Mouse (Mus musculus): ENCODE data around the gene Ripply1.

Gene Ripply1

DNA sequence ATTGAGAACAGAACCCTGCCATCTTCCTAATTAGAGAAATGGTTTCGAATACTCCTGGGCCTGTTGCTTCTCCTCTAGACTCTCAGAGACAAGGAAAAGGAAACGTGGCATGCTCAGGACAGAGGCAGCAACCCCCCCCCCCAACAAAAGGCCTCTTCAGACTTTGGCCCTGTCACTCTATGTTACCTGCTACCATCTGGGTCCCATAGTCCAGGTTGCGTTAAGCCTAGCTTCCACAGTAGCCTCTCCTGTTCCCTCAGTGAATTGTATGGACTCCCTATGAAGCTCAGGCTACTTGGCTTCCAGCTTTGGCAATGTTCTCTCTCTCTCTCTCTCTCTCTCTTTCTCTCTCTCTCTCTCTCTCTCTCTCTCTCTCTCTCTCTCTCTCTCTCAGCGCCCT, 590 bp downstream of the Ripply1 start:
- 93% methylated on average over 4 of the region's 4 CpGs for WGBS

DNA sequence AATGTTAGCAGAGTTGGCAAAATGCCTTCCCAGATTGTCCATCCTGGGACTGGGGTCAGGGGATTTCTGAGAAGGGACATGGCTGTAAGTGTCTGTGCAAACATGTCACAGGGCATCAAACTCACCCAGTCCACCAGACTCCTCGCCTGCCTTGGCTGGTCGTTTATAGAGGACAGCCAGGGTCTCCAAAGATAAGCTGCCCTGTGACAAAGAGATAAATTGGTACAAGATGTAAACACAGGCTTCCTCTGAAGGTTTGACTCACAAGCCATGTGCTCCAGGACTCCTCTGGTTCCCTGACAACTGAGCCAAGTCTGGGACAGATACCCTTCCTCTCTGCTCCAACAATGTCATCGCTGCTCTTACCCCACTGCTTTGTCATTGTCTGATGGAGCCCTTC, 1.2 kb downstream of the Ripply1 start:
- WGBS, result 79% methylated on average over 3 of the region's 3 CpGs

DNA sequence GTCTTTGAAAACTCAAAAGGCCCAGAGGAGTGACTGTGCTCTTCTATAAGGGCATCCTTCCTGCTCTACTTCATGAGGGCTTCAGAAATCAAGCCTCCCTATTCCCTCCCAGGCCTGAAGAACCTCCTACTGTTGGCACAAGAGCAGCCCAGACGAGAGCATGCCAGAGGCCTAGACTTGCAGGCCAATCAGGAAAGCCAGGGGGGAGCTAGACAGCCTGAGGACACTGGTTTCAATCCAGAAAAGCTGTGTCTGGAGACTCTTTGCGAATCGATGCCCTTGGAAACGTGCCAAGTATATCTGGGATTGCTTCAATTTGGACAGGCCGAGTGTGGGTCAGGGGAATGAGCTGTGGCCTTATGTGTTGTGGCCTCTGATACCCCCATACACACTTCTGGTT, 2.8 kb downstream of the Ripply1 start:
- WGBS, result 69% methylated on average over 5 of the region's 5 CpGs

DNA sequence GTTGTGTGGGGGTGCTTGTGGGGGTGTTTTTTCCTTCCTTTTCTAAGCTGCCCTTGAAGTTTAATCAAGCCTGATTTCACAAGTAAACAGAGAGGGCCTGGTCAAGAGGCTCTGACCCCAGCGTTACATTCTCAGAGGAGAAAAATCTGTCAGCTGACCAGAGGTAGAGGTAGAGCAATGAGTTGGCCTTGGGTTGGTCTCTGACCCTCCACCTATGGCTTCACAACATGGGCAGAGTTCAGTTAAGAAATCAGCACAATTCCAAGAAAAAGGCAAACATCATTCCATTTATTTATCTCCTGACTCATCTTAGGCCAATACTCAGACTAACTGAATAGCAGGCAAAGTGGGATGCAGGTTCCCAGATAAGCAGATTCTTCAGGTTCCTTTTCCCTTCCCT, 3.3 kb downstream of the Ripply1 start:
- 100% methylated on average over 1 of the region's 1 CpGs for WGBS

DNA sequence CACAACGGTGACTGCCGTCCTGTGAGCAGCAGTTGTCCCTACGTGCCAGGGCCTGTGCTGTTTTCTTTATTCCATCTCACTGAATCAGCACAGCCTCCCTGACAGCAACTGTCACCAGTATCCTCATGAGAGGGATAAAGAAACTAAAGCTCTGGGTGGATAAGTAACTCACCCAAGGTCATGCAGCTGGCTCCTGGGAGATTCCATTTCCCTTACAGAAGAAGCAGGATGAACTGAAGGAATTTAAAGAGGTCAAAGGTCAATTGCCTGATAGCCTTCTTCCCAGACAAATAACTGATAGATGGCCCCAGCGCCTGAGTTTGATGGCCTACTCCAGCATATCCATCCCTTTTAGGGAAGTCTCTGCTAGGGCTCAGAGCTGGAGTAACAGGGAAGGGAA, 4.8 kb downstream of the Ripply1 start:
- 85% methylated on average over 4 of the region's 4 CpGs for WGBS

DNA sequence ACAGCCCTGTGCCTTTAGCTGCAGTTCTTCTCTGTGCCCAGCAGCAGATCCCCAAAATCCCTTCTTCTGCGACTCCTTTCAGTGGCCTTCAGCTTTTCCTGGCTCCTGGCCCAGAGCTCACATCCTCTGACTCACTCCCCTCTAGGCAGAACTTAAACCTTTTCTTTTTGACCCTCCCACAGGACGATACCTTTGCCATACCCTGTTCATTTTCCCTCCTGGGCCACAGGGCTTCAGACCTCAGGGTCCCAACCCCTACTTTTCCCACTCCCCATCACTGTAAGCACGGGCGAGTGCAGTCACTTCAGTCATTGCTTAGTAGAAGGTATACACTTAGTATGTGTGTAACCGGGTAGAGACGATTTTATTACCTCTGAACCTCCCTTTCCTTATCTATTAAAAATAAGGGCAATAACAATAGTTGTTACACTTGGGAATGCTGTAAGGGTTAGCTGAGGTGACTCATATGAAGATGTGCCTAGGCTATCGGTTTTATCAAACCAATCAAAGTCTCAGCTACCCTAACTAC, 7.0 kb downstream of the Ripply1 start:
- WGBS, result 70% methylated on average over 7 of the region's 7 CpGs

DNA sequence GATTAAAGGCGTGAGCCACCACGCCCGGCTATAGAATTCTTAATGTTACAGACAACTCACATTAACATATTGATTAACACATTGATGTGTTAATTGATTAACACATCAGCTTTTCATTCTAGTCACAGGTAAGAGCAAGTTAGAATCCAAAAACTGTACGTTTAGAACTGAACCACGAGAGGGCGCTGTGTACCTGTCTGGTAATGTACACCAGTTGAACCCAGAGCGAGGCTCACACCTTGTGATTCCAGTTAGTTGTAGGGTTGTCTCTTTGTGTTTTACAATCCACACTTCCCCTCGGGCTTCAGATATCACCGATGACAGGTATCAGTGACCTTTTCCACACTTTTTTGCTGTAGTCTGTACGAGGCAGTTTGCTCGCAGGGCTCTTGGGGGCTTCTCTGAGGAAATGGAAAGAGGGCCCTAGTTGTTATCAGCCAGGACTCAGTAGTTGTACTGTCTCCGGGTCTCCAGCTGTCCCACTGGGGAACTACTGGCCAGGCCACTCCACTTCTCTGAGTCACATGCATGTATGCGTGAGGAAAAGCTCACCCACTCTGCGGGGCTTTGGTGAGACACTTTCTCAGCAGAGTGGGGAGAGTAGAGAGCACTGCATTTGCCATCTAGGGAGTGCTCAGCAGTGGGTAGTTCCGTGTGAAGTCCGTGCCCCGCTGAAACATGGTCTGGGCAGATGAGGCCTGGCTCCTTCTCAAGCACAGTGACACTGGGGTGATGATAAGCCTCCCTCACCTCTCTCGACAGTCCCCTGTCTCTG, 7.7 kb downstream of the Ripply1 start:
- WGBS, result 27% methylated on average over 18 of the region's 18 CpGs

DNA sequence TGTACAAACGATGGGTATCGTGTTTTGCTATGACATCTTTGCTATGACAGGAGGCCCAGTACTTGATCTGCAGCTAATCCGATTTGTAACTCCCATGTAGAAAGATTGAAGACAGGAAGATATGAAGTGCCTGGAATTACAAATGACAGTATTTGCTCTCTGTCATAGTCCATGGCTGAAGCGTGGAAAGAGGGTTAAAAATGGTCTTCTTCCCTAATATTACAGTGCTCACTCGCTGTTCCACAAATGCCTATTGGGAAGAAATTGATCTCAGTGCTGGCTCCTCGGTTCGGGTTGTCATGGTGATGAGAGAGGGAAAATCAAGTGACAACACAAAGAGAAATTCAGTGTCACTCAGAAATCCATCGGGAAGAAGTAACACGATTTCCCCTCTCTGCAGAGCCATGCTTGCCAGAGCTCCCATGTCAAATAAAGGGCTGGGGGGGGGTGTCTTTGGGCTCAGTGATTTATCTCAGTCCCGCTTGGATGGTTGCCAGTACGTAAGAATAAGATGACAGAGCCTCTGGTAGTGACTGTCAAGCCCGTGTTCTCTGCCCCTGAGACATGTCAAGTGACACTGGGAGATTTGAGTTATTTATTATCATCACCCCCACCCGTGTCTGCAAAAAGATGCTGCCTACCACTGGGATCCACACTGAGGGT, 12.0 kb downstream of the Ripply1 start:
- 70% methylated on average over 13 of the region's 13 CpGs for WGBS

DNA sequence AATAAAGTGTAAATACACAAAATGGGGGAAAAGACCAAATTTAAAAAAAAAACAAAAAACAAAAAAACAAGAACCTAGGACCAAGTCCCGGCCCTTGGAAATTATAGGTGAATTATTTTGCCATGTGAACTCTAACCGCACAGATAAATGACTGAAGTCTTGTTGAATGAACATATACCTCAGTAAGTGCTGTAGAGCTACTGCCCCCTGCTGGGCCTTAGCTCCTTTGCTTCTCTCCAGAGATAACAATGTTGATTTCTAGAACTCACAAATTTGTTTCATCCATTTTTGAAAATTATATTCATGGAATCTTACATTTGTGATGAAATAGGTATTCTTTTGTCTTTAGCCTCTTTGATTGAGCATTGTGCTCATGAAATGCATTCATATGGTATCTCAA, 19.6 kb downstream of the Ripply1 start:
- WGBS, result 56% methylated on average over 2 of the region's 2 CpGs

DNA sequence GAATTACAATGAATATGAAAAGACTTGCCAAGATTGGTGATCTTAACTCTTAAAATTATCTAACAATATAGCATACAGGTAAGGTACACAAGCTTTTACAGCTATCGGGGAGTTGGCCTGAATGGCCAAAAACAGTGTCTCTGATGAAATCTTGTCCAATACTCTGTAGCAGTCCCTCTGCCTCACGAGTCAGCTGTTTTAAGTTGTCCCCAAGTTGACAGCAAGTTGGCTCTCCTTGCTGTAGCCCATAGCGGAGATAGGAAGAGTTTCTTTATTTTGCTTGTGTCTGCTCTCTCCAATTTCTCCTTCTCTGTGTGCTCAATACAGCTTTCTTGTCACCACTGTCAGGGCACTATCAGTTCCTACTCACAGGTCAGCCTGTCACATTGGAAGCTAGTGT, 23.5 kb downstream of the Ripply1 start:
- WGBS, result 69% methylated on average over 3 of the region's 3 CpGs

DNA sequence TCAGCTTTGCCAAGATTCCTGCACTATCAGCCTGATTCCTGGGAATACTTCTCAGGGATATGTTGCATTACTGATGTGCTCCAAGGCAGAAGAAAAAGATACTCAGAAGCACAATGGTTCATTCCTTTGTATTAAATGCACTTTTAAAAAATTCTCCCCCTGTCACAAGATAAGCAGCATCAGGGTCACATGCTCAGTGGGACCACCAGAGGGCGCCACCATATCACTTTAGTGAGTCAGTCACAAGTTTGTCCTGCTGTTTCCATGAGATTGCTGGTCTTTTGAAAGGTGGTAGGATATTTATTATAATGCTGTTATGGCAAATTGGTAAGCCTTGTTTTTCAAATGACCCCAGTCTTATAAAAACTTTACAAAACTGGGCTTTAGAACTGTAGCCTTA, 30.3 kb downstream of the Ripply1 start:
- WGBS, result 9% methylated on average over 1 of the region's 1 CpGs

DNA sequence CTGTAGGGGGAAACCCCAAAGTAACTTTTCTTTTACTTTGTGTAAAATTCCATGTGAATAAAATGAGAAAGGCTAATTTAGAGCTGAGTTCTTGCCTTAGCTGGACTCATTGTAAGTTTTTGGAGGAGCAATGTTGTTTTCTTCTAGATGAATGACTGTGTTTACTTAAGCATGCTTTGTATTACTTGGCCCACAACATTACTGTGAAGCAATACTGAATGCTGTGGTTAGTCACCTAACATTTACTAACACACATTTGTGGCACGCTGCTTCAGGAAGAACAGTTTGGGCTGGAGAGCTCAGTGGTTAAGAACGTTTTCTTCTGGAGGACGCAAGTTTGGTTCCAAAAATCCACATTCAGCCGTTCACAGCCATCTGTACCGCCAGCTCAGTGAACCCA, 45.1 kb downstream of the Ripply1 start:
- WGBS, result 79% methylated on average over 5 of the region's 5 CpGs

DNA sequence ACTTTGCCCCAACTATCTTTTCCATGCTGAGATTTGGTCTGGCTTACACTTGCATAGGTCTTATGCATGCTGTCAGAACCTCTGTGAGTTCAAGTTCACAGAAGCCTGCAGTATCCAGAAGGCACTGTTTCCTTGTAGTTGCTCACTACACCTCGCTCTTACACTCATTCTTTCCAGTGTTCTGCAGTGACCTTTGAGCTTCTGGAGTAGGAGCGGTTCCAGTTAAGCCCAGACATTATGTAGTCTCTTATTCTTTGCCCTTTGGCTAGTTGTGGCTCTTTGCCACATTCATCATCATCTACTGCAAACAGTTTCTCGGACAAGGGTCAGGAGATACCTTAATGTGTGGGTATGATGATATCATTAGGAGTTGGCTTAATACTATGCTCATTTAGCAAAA, 51.6 kb downstream of the Ripply1 start:
- WGBS, result 95% methylated on average over 3 of the region's 3 CpGs
